Mouse (Mus musculus) C2C12 (cell line): Measurements from ENCODE around the gene Wwox.

Experiments used
- CTCF ChIP-seq: IDR thresholded peaks from one replicate; pipeline ENCODE4 v1.5.1; 2011; ENCODE audit not compliant: control insufficient read depth, insufficient read depth, insufficient read length
- USF1 ChIP-seq: IDR thresholded peaks from one replicate; pipeline ENCODE4 v1.6.1; 2011; ENCODE audit warnings: low read depth, mild to moderate bottlenecking, control low read depth, moderate library complexity

- no peak for TF ChIP-seq CTCF
- TF ChIP-seq USF1, result no peak
Observed at GRCm38 (mm10) chr8:114959406-114959805, 520.0 kb downstream of the Wwox start.
